Mouse (Mus musculus) ES-Bruce4 (cell line): ENCODE data around the gene Hdgf.

Experiments used
- CTCF ChIP-seq: IDR thresholded peaks from one replicate; pipeline ENCODE4 v1.8.1; 2011; ENCODE audit warnings: low read depth, low read length
- EP300 ChIP-seq: IDR thresholded peaks from 2 replicates; pipeline ENCODE4 v1.6.1; 2011; ENCODE audit warnings: low read depth, low read length; ENCODE audit not compliant: insufficient read depth

- TF ChIP-seq CTCF (no peak), EP300 (no peak)
Measured at GRCm38 (mm10) chr3:87884708-87885251, 21.3 kb upstream of the Hdgf start.
